Comparison of ENCODE assay signal across 9 mouse cellular contexts in the genomic region with DNA sequence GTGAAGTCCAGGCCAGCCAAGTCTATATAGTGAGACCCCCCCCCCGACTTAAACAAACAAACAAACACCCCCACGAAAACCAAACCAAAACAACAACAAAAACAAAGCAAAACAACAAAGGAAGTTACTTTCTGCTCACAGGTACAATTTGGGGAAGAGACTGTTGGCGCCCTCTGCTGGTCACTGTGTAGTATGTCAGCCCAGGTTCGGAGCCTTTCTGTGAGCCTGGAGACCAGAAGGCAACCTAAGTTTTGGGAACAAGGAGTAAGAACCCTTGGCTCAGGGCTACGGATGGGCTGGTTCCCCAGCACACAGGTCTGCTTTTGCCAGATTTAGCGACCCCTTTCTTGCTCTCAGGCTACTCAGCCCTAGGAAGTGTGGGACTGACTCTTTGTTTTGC. TPM values are rescaled to one million over a fixed set of nuclear protein-coding genes. Genes with fewer than 3 reads are reported as not detected.
DNase-seq lines count a peak whose midpoint lies in the region; ATAC-seq and TF ChIP-seq lines count a peak whose summit lies in the region.
"Had no signal": no experiment of that assay in that cellular context is flagged by ENCODE, and none has a peak within 500 bp of the region (broad histone marks: within the 10 kb centered on the region; RNA-seq: fewer than 3 reads in every experiment).

No protein-coding gene starts in this region.

- no peaks in the 10 kb centered on the region for H3K27me3 ChIP-seq in midbrain, embryonic 14.5 days (ENCODE audit: control insufficient read depth, insufficient read depth, low read length)
- H3K27me3 ChIP-seq in midbrain, embryonic 15.5 days (replicated peaks), result no peaks in the 10 kb centered on the region
- H3K27me3 ChIP-seq in embryonic facial prominence, embryonic 11.5 days (ENCODE audit: control insufficient read depth, insufficient read depth, low read length), result no peaks in the 10 kb centered on the region
- no peaks in the 10 kb centered on the region for H3K27me3 ChIP-seq in hindbrain, embryonic 16.5 days (replicated peaks; ENCODE audit: control insufficient read depth, insufficient read depth, low read length)
- H3K27me3 ChIP-seq: neural tube, embryonic 12.5 days had no signal

- H3K4me2 ChIP-seq in midbrain, embryonic 14.5 days (ENCODE audit: low read length), result no peak overlapping the region
- no peak overlapping the region for H3K4me2 ChIP-seq in midbrain, embryonic 15.5 days
- no peak overlapping the region for H3K4me2 ChIP-seq in embryonic facial prominence, embryonic 11.5 days (ENCODE audit: low read depth, low read length)
- no peak overlapping the region for H3K4me2 ChIP-seq in hindbrain, embryonic 16.5 days (ENCODE audit: low read length)
- H3K4me2 ChIP-seq: neural tube, embryonic 12.5 days had no signal

- intact Hi-C loops in left cerebral cortex, postnatal 14 days (cut with DNase I), result no loop called here

- WGBS in midbrain, embryonic 14.5 days, result 14% methylated on average over 6 of the region's 6 CpGs
- 9% methylated on average over 6 of the region's 6 CpGs for WGBS in midbrain, embryonic 15.5 days
- WGBS in embryonic facial prominence, embryonic 11.5 days, result 13% methylated on average over 6 of the region's 6 CpGs
- WGBS in hindbrain, embryonic 16.5 days, result 6% methylated on average over 6 of the region's 6 CpGs
- 8% methylated on average over 6 of the region's 6 CpGs for WGBS in olfactory bulb, adult 2 months

- H3K36me3 ChIP-seq in midbrain, embryonic 14.5 days (ENCODE audit: control insufficient read depth, insufficient read depth, low read length), result no peaks in the 10 kb centered on the region
- H3K36me3 ChIP-seq in midbrain, embryonic 15.5 days (replicated peaks), result no peaks in the 10 kb centered on the region
- no peaks in the 10 kb centered on the region for H3K36me3 ChIP-seq in embryonic facial prominence, embryonic 11.5 days (replicated peaks; ENCODE audit: control insufficient read depth, insufficient read depth, low read depth, low read length)
- no peaks in the 10 kb centered on the region for H3K36me3 ChIP-seq in hindbrain, embryonic 16.5 days (ENCODE audit: control insufficient read depth, insufficient read depth, low read length)
- H3K36me3 ChIP-seq: neural tube, embryonic 12.5 days had no signal

- H3K4me3 ChIP-seq in midbrain, embryonic 14.5 days (replicated peaks; ENCODE audit: low read depth, low read length), result no peak overlapping the region
- no peak overlapping the region for H3K4me3 ChIP-seq in midbrain, embryonic 15.5 days
- H3K4me3 ChIP-seq in embryonic facial prominence, embryonic 11.5 days (ENCODE audit: low read depth, low read length), result no peak overlapping the region
- H3K4me3 ChIP-seq in hindbrain, embryonic 16.5 days (ENCODE audit: low read length), result no peak overlapping the region
- H3K4me3 ChIP-seq in olfactory bulb, adult 2 months (ENCODE audit: insufficient read depth, low read depth, low read length), result no peak overlapping the region
- H3K4me3 ChIP-seq: neural tube, embryonic 12.5 days had no signal

- ATAC-seq in midbrain, embryonic 14.5 days (ENCODE audit: low FRiP score, low TSS enrichment), result no peak
- ATAC-seq in midbrain, embryonic 15.5 days (replicated peaks), result no peak
- no peak for ATAC-seq in embryonic facial prominence, embryonic 11.5 days (replicated peaks; ENCODE audit: insufficient number of reproducible peaks, low FRiP score, low TSS enrichment, low read depth)
- ATAC-seq in hindbrain, embryonic 16.5 days, result 0 out of 2 replicates have a peak, but pooled peaks have one; percentile 14

- TF ChIP-seq POLR2A in olfactory bulb, adult 2 months (IDR thresholded peaks at IDR 0.05; ENCODE audit: insufficient read depth, low read depth, low read length), result no peak

- H3K9ac ChIP-seq in midbrain, embryonic 14.5 days (replicated peaks; ENCODE audit: low read length), result no peak overlapping the region
- H3K9ac ChIP-seq in midbrain, embryonic 15.5 days, result no peak overlapping the region
- H3K9ac ChIP-seq in embryonic facial prominence, embryonic 11.5 days (replicated peaks; ENCODE audit: low read length), result no peak overlapping the region
- no peak overlapping the region for H3K9ac ChIP-seq in hindbrain, embryonic 16.5 days (ENCODE audit: low read depth, low read length)
- H3K9ac ChIP-seq: neural tube, embryonic 12.5 days had no signal

- H3K9me3 ChIP-seq in midbrain, embryonic 14.5 days (ENCODE audit: control insufficient read depth, low read length), result peaks cover 7% of the 10 kb centered on the region; the same call in 1 of the 2 replicates
- H3K9me3 ChIP-seq in midbrain, embryonic 15.5 days, result no peaks in the 10 kb centered on the region
- H3K9me3 ChIP-seq in embryonic facial prominence, embryonic 11.5 days (replicated peaks; ENCODE audit: control insufficient read depth, low read length), result no peaks in the 10 kb centered on the region
- 0 out of 2 replicates have a peak, but pooled peaks cover 2% of the 10 kb centered on the region for H3K9me3 ChIP-seq in hindbrain, embryonic 16.5 days (ENCODE audit: control insufficient read depth, low read length)

- no peak overlapping the region for H3K27ac ChIP-seq in midbrain, embryonic 14.5 days (replicated peaks; ENCODE audit: low read depth, low read length)
- H3K27ac ChIP-seq in midbrain, embryonic 15.5 days, result no peak overlapping the region
- H3K27ac ChIP-seq in embryonic facial prominence, embryonic 11.5 days (replicated peaks; ENCODE audit: low read depth, low read length), result no peak overlapping the region
- H3K27ac ChIP-seq in hindbrain, embryonic 16.5 days (ENCODE audit: low read depth, low read length), result no peak overlapping the region
- H3K27ac ChIP-seq in olfactory bulb, adult 2 months (ENCODE audit: insufficient read depth, low read depth, low read length), result no peak overlapping the region
- H3K27ac ChIP-seq: neural tube, embryonic 12.5 days had no signal

- TF ChIP-seq CTCF in olfactory bulb, adult 2 months (IDR thresholded peaks at IDR 0.05; ENCODE audit: insufficient read depth, low read depth, low read length), result 0 out of 2 replicates have a peak, but pooled peaks have one; percentile 41

- H3K4me1 ChIP-seq in midbrain, embryonic 14.5 days (ENCODE audit: control insufficient read depth, insufficient read depth, low read length), result no peaks in the 10 kb centered on the region; the same call in 1 of the 2 replicates
- H3K4me1 ChIP-seq in midbrain, embryonic 15.5 days, result peaks cover 4% of the 10 kb centered on the region
- no peaks in the 10 kb centered on the region for H3K4me1 ChIP-seq in embryonic facial prominence, embryonic 11.5 days (ENCODE audit: control insufficient read depth, insufficient read depth, low read length)
- no peaks in the 10 kb centered on the region for H3K4me1 ChIP-seq in hindbrain, embryonic 16.5 days (ENCODE audit: control insufficient read depth, insufficient read depth, low read depth, low read length)
- H3K4me1 ChIP-seq in olfactory bulb, adult 2 months (ENCODE audit: control insufficient read depth, insufficient read depth, low read length), result peaks cover 13% of the 10 kb centered on the region
- H3K4me1 ChIP-seq: neural tube, embryonic 12.5 days had no signal

- peak; percentile 78 for DNase-seq in midbrain, embryonic 14.5 days
- DNase-seq in adrenal gland, postnatal 36 days, result peak; percentile 67 to 73
- peak; percentile 71 for DNase-seq in embryonic facial prominence, embryonic 11.5 days (ENCODE audit: low spot score)
- DNase-seq in left cerebral cortex, postnatal 14 days (ENCODE audit: low spot score in 2 of 2), result peak; percentile 44 to 76
- DNase-seq in thymus, postnatal 25 days, result peak; percentile 63

RNA-seq across cellular contexts. Expression of gene Slc15a1, which starts 49.5 kb away (rescaled TPM):
- not detected in 2 replicates for polyA plus RNA-seq in midbrain, embryonic 14.5 days (2014; fragmentation: Nextera tagmentation; extraction: Ambion mirVana)
- polyA plus RNA-seq in midbrain, embryonic 15.5 days (2015; fragmentation: Nextera tagmentation; extraction: Ambion mirVana), result 0.08 TPM in 1 of 2 replicates, not detected in the other
- not detected for total RNA-seq in adrenal gland, postnatal 36 days (2021)
- polyA plus RNA-seq in embryonic facial prominence, embryonic 11.5 days (2014; fragmentation: Nextera tagmentation; extraction: Ambion mirVana), result not detected in 2 replicates
- polyA plus RNA-seq in hindbrain, embryonic 16.5 days (2015; fragmentation: Nextera tagmentation; extraction: Ambion mirVana), result 0.09 TPM in 1 of 2 replicates, not detected in the other
- total RNA-seq in left cerebral cortex, postnatal 14 days (2021), result under 1 TPM; 0.11 TPM
- not detected in 2 replicates for polyA plus RNA-seq in olfactory bulb, adult 2 months (2012; ENCODE audit: insufficient read depth, insufficient read length, low replicate concordance, missing spikeins)
- polyA plus RNA-seq: neural tube, embryonic 12.5 days had no signal
